Mouse (Mus musculus): ENCODE measurements at regions not wholly inside any gene's neighbourhood (a gene's known extent, or its start where the extent isn't known, plus 50 kb on each side); places are given as distances from the start of the nearest gene placed in this dataset.

- WGBS: 37% methylated on average over 13 of the region's 13 CpGs
- ATAC-seq (peak; percentile 94), DNase-seq (peak; percentile 81)
- no peaks in the 10 kb centered on the region for H3K9me3 ChIP-seq (ENCODE audit: low read length)
- H3K4me1 ChIP-seq (ENCODE audit: insufficient read depth): 0 out of 2 replicates have a peak, but pooled peaks cover 5% of the 10 kb centered on the region
- H3K27ac ChIP-seq (ENCODE audit: low read depth, low read length): peak overlapping the region; percentile 54; the same call in 1 of the 2 replicates
- no peaks in the 10 kb centered on the region for H3K36me3 ChIP-seq (ENCODE audit: insufficient read depth)
- TF ChIP-seq CTCF (IDR thresholded peaks at IDR 0.05; ENCODE audit: low read depth): no peak
- no peak overlapping the region for H3K4me3 ChIP-seq (ENCODE audit: low read depth, low read length)
- H3K4me2 ChIP-seq (ENCODE audit: low read depth): peak overlapping the region; percentile 29
- H3K9ac ChIP-seq: peak overlapping the region; percentile 39; the same call in 1 of the 2 replicates
- H3K27me3 ChIP-seq (ENCODE audit: insufficient read depth, low read length): no peaks in the 10 kb centered on the region
Measured at GRCm38 (mm10) chr4:48754466-48755171, 91.3 kb downstream of the Cavin4 start.

DNA sequence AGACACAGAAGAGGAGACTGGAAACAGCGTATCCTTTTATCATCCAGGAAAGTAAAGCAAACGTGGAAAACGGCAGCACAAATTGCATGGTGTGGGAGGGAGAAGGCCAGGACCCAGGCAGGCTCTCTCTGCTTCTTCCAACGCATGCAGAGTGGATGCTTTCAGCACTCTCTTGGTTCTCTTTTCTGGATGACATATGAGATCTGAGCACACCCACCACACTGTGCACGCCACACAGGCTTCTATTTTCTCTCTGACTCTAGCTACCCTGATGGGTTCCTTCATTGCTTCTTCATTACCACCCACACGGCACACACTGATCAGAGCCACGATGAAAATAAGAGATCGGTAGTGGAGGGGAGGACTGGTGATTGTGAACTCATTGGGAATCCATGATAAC, 97.3 kb downstream of the Cavin4 start:
- TF ChIP-seq CTCF (IDR thresholded peaks at IDR 0.05; ENCODE audit: low read depth): no peak
- H3K4me3 ChIP-seq (ENCODE audit: low read depth, low read length): no peak overlapping the region
- no peak overlapping the region for H3K4me2 ChIP-seq (ENCODE audit: low read depth)
- WGBS: 85% methylated on average over 8 of the region's 8 CpGs
- H3K36me3 ChIP-seq (ENCODE audit: insufficient read depth): no peaks in the 10 kb centered on the region
- no peak overlapping the region for H3K9ac ChIP-seq
- H3K9me3 ChIP-seq (ENCODE audit: low read length): no peaks in the 10 kb centered on the region
- DNase-seq (no peak), ATAC-seq (no peak)
- no peaks in the 10 kb centered on the region for H3K27me3 ChIP-seq (ENCODE audit: insufficient read depth, low read length)
- no peak overlapping the region for H3K27ac ChIP-seq (ENCODE audit: low read depth, low read length)
- H3K4me1 ChIP-seq (ENCODE audit: insufficient read depth): no peaks in the 10 kb centered on the region

- no peaks in the 10 kb centered on the region for H3K9me3 ChIP-seq (ENCODE audit: low read length)
- no peak overlapping the region for H3K9ac ChIP-seq
- H3K27ac ChIP-seq (ENCODE audit: low read depth, low read length): no peak overlapping the region
- TF ChIP-seq CTCF (IDR thresholded peaks at IDR 0.05; ENCODE audit: low read depth): no peak
- H3K27me3 ChIP-seq (ENCODE audit: insufficient read depth, low read length): no peaks in the 10 kb centered on the region
- H3K4me1 ChIP-seq (ENCODE audit: insufficient read depth): no peaks in the 10 kb centered on the region
- WGBS: 88% methylated on average over 1 of the region's 1 CpGs
- no peak overlapping the region for H3K4me3 ChIP-seq (ENCODE audit: low read depth, low read length)
- ATAC-seq: no peak
- DNase-seq: no peak
- no peak overlapping the region for H3K4me2 ChIP-seq (ENCODE audit: low read depth)
- H3K36me3 ChIP-seq (ENCODE audit: insufficient read depth): no peaks in the 10 kb centered on the region
Measured at GRCm38 (mm10) chr4:48766458-48766857, 103.1 kb downstream of the Cavin4 start.

DNA sequence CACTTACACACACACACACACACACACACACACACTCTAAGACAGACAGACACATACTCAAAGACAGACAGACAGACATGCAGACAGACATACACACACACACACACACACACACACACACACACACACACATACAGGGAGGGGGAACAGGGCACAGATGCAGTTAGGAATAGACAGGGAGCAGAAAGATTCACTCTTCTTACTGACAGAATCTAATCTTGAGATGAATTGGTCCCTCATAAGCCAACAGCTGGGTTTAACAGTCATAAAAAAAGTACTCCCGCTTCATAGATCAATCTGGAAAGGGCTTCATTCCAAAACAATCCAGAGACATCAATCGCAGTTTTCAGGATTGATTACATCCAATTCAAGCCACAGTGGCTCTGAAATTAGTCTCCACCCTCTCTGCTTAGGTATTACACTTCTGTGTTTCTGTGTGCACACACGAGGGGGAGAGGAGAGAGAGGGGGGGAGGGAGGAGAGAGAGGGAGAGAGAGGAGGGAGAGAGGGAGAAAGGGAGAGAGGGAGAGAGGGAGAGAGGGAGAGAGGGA, 107.2 kb downstream of the Cavin4 start:
- H3K4me2 ChIP-seq (ENCODE audit: low read depth): no peak overlapping the region
- DNase-seq (no peak), ATAC-seq (no peak; the same call in 1 of the 2 replicates)
- no peaks in the 10 kb centered on the region for H3K9me3 ChIP-seq (ENCODE audit: low read length)
- no peaks in the 10 kb centered on the region for H3K36me3 ChIP-seq (ENCODE audit: insufficient read depth)
- peaks cover 8% of the 10 kb centered on the region; the same call in 1 of the 2 replicates for H3K4me1 ChIP-seq (ENCODE audit: insufficient read depth)
- TF ChIP-seq CTCF (IDR thresholded peaks at IDR 0.05; ENCODE audit: low read depth): no peak
- H3K9ac ChIP-seq: no peak overlapping the region
- WGBS: 58% methylated on average over 3 of the region's 3 CpGs
- no peak overlapping the region for H3K4me3 ChIP-seq (ENCODE audit: low read depth, low read length)
- H3K27ac ChIP-seq (ENCODE audit: low read depth, low read length): 0 out of 2 replicates have a peak overlapping the region, but pooled peaks have one; percentile 36
- no peaks in the 10 kb centered on the region for H3K27me3 ChIP-seq (ENCODE audit: insufficient read depth, low read length)

GRCm38 (mm10) chr4:48770954-48771665, 107.8 kb downstream of the Cavin4 start:
- ATAC-seq (peak; percentile 86), DNase-seq (peak; percentile 85)
- Histone ChIP-seq H3K27me3 (ENCODE audit: insufficient read depth, low read length) (no peaks in the 10 kb centered on the region), H3K36me3 (ENCODE audit: insufficient read depth) (no peaks in the 10 kb centered on the region), H3K4me1 (ENCODE audit: insufficient read depth) (peaks cover 8% of the 10 kb centered on the region; the same call in 1 of the 2 replicates), H3K9me3 (ENCODE audit: low read length) (no peaks in the 10 kb centered on the region), H3K4me2 (ENCODE audit: low read depth) (no peak overlapping the region), H3K9ac (no peak overlapping the region), H3K27ac (ENCODE audit: low read depth, low read length) (0 out of 2 replicates have a peak overlapping the region, but pooled peaks have one; percentile 36), H3K4me3 (ENCODE audit: low read depth, low read length) (no peak overlapping the region)
- 33% methylated on average over 14 of the region's 14 CpGs for WGBS
- TF ChIP-seq CTCF (IDR thresholded peaks at IDR 0.05; ENCODE audit: low read depth): peak; percentile 74

- ATAC-seq: peak; percentile 12; the same call in 1 of the 2 replicates
- WGBS: 37% methylated on average over 8 of the region's 8 CpGs
- H3K9ac ChIP-seq: no peak overlapping the region; the same call in 1 of the 2 replicates
- peak; percentile 45 for DNase-seq
- peak overlapping the region; percentile 42; the same call in 1 of the 2 replicates for H3K27ac ChIP-seq (ENCODE audit: low read depth, low read length)
- H3K4me2 ChIP-seq (ENCODE audit: low read depth): peak overlapping the region; percentile 9
- no peaks in the 10 kb centered on the region for H3K36me3 ChIP-seq (ENCODE audit: insufficient read depth)
- TF ChIP-seq CTCF (IDR thresholded peaks at IDR 0.05; ENCODE audit: low read depth): no peak
- H3K9me3 ChIP-seq (ENCODE audit: low read length): no peaks in the 10 kb centered on the region
- H3K4me3 ChIP-seq (ENCODE audit: low read depth, low read length): no peak overlapping the region
- peaks cover 8% of the 10 kb centered on the region; the same call in 1 of the 2 replicates for H3K4me1 ChIP-seq (ENCODE audit: insufficient read depth)
- H3K27me3 ChIP-seq (ENCODE audit: insufficient read depth, low read length): no peaks in the 10 kb centered on the region
Measured at GRCm38 (mm10) chr4:48771836-48772235, 108.5 kb downstream of the Cavin4 start.

All from forebrain, postnatal 0 days (tissue).